Mouse (Mus musculus): ENCODE results near the gene Tmem132a. TPM values are rescaled to one million over a fixed set of nuclear protein-coding genes. Genes with fewer than 3 reads are reported as not detected.

Tmem132a gene
- polyA plus RNA-seq (2015; fragmentation: Nextera tagmentation; extraction: Ambion mirVana): 166 and 173 TPM in 2 replicates

DNA sequence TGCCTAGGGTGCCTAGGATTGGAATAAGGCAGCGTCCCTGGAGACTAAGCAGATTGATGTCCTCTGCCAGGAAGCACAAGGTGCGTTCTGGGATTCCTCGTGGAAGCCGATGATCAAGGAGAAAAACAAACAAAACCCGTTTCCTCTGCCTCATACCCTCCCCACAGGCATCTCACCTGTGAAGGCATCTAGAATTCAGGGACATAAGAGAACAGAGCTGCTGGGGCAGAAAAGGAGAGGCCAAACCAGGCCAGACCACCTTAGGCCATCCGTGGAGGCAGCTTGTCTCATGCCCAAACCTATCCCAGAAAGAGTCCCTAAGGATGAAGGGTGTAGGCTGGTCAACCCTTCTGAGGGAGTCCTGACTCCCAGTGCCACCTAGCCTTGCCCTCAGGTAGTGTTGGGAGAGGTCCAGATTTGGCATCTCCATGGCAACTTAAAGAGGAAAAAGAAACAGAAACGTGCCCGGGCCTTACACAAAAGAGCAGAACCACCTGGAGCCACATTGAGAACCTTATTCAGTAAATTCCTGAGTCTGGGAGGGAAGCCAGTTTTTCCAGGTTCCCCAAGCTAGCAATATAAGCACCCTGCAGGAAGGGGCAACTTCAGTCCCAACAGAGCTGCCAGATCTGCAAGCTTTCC lies at the start of gene Tmem132a:
Gene Tmem132a, minus strand, starts transcription at position 55 of the 642 bp plus-strand sequence.
- Histone ChIP-seq H3K36me3 (peaks cover 43% of the 10 kb centered on the region), H3K4me3 (peak within 1 kb of the TSS; percentile 97), H3K9me3 (no peaks in the 10 kb centered on the region), H3K4me2 (replicated peaks) (peak within 1 kb of the TSS; percentile 85), H3K9ac (replicated peaks) (peak within 1 kb of the TSS; percentile 100), H3K27ac (replicated peaks) (peak within 1 kb of the TSS; percentile 96), H3K27me3 (no peaks in the 10 kb centered on the region), H3K4me1 (peaks cover 28% of the 10 kb centered on the region)
- peak; percentile 30 for ATAC-seq (replicated peaks)
- WGBS: 1% methylated on average over 8 of the region's 8 CpGs

DNA sequence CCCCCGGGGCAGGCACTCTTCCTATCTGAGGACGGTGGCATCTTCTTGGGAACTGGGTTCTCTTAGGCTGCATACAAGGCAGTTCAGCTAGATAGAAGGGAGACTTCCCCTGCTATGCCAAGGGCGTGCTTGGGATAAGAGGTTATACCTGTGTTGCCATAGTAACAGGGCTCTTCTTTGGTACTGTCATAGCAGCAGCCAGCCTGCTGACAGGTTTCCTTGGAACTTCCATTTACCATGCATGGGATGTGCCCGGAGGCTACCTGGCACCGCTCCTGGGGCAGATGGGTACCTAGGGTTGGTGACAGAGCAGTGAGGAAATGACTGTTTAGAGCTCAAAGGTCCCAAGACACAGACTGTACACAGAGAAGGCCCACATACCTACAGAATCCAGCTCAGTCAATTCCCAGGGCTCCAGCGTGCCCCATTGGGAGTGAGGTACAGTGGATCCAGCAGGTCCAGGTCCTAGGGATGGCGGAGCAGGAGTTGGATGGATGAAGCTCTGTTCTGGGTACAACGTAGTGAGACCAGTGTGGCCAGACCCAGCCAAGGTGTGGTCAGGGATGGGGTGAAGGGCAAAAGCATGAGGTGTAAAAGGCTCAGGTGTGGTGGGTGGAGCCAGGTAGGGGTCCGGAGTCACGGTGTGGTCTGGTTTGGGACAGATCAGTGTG lies 48.7 kb upstream of the Tmem132a start:
- Histone ChIP-seq H3K36me3 (no peaks in the 10 kb centered on the region), H3K27me3 (no peaks in the 10 kb centered on the region), H3K4me2 (replicated peaks) (no peak overlapping the region), H3K9ac (replicated peaks) (no peak overlapping the region), H3K27ac (replicated peaks) (no peak overlapping the region), H3K4me3 (no peak overlapping the region), H3K4me1 (no peaks in the 10 kb centered on the region), H3K9me3 (no peaks in the 10 kb centered on the region)
- ATAC-seq (replicated peaks): peak; percentile 35; the same call in 1 of the 2 replicates
- 88% methylated on average over 10 of the region's 10 CpGs for WGBS

DNA sequence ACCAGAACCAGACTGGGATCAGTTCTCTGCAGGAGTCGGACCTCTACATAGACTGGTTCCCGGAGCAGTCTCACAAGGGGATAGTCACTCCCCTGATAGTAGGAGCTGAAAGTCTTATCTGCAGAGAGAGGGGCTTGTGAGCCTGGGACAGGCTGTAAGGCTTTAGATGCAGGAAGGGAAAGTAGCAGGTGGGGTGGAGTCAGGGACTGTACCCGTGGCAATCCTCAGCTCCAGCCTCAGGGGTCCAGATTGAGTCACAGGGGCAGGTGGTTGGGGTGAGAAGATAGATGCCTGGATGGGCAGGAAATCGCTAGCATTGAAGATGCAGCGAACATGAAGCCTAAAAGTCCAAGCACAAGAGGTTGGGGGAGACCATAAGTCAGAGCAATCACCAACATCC lies 46.8 kb upstream of the Tmem132a start:
- ATAC-seq (replicated peaks): no peak
- H3K4me1 ChIP-seq: no peaks in the 10 kb centered on the region
- WGBS: 70% methylated on average over 5 of the region's 5 CpGs
- no peaks in the 10 kb centered on the region for H3K9me3 ChIP-seq
- H3K27ac ChIP-seq (replicated peaks): no peak overlapping the region
- no peaks in the 10 kb centered on the region for H3K36me3 ChIP-seq
- no peak overlapping the region for H3K4me3 ChIP-seq
- no peaks in the 10 kb centered on the region for H3K27me3 ChIP-seq
- H3K9ac ChIP-seq (replicated peaks): no peak overlapping the region
- no peak overlapping the region for H3K4me2 ChIP-seq (replicated peaks)

DNA sequence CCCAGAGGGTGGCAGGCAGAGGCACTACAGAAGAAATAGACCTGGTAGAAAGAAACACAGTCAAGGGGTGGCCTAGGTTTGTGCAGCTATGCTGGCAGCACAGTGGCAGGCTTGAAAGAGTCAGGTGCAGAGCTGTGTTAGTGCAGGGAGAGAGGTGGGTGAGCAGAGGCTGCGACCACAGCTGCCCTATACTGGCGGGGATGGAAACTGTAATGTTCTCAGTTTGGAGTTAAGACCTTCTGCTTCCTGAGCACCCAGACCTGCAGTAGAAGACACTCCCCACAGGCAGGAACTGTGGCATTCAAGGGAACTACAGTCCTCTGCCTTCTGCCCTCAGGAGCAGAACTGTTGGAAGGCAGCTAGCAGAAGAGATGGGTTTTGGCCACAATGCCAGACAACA lies 45.1 kb upstream of the Tmem132a start:
- Histone ChIP-seq H3K4me2 (replicated peaks) (no peak overlapping the region), H3K36me3 (no peaks in the 10 kb centered on the region), H3K27me3 (no peaks in the 10 kb centered on the region), H3K9ac (replicated peaks) (no peak overlapping the region), H3K9me3 (no peaks in the 10 kb centered on the region), H3K4me3 (no peak overlapping the region), H3K27ac (replicated peaks) (no peak overlapping the region), H3K4me1 (no peaks in the 10 kb centered on the region)
- 78% methylated on average over 2 of the region's 2 CpGs for WGBS
- no peak for ATAC-seq (replicated peaks)

DNA sequence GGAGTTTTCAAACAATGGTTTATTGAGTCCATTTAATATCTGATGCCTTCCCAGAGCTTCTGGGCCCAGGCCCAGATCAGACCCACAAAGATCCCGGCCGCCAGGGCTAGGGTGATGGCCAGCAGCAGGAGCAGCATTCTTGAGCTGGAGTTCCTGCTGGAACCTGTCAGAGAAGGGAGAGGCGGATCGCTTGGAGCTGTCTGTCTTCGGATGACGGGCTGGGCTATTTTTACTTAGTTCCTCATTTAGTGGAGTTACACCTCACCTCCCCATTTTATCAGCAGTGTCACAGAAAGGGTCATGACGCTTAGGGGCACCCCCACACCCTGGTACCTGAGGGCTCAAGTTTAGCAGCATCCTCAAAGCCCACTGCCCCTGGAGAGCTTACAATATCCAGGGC lies 44.6 kb upstream of the Tmem132a start:
- Histone ChIP-seq H3K4me2 (replicated peaks) (no peak overlapping the region), H3K36me3 (no peaks in the 10 kb centered on the region), H3K27ac (replicated peaks) (no peak overlapping the region), H3K4me3 (no peak overlapping the region), H3K27me3 (no peaks in the 10 kb centered on the region), H3K9me3 (no peaks in the 10 kb centered on the region), H3K9ac (replicated peaks) (no peak overlapping the region), H3K4me1 (no peaks in the 10 kb centered on the region)
- no peak for ATAC-seq (replicated peaks)
- WGBS: 79% methylated on average over 7 of the region's 7 CpGs

DNA sequence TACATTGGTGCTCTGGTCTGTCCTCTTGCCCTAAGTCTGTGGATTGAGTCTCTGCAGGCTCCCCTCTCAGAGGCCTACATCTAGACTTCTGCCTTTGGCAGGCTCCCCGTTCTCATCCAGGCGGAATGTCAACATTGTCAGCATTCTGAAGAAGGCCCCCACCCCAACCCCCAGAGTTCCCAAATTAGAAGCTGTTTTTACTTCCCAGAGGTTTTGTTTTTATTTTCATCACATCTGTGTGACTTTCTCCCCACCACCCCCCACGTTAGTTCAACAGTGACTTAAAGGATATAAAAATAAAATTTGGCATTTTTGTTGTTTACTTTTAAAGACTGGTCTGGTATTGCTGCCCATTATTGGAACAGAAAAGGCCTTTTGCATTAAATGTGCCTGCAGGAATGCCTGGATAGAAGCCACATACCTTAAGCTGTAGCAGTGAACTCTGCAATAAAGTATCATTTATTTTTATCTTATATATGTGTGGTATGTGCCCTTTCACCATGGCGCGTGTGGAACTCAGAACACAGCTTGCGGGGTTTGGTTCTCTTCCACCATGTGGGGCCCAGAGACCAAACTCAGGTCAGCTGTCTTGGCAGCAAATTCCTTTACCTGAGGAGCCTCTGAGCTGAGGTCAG lies 39.5 kb upstream of the Tmem132a start:
- WGBS: 83% methylated on average over 6 of the region's 6 CpGs
- no peak for ATAC-seq (replicated peaks)
- no peaks in the 10 kb centered on the region for H3K27me3 ChIP-seq
- H3K9me3 ChIP-seq: no peaks in the 10 kb centered on the region
- no peak overlapping the region for H3K9ac ChIP-seq (replicated peaks)
- no peak overlapping the region for H3K4me2 ChIP-seq (replicated peaks)
- no peak overlapping the region for H3K27ac ChIP-seq (replicated peaks)
- peaks cover 27% of the 10 kb centered on the region for H3K36me3 ChIP-seq
- no peaks in the 10 kb centered on the region for H3K4me1 ChIP-seq
- H3K4me3 ChIP-seq: no peak overlapping the region

DNA sequence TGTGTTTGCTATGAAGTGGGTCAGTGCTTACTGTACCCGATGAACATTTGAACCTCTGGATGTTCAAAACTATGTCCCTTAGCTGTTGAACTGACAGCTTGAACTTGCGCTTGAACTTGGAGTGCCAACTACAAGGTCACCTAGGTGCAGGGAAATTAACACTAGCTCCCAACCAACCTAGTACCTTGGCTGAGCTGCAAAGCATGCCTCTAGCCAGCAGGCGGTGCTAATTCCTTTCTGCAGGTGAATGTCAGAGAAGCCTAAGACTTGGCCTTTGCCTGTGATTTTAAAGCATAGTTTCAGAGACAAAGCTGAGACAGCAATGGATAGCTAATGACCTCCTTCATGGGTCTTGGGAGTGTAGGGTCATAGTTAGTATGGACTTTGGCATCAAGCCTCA lies 38.2 kb upstream of the Tmem132a start:
- Histone ChIP-seq H3K27me3 (no peaks in the 10 kb centered on the region), H3K4me2 (replicated peaks) (no peak overlapping the region), H3K9me3 (no peaks in the 10 kb centered on the region), H3K4me1 (no peaks in the 10 kb centered on the region), H3K9ac (replicated peaks) (no peak overlapping the region), H3K36me3 (peaks cover 40% of the 10 kb centered on the region), H3K27ac (replicated peaks) (no peak overlapping the region), H3K4me3 (no peak overlapping the region)
- ATAC-seq (replicated peaks): peak; percentile 57
- 59% methylated on average over 3 of the region's 3 CpGs for WGBS

DNA sequence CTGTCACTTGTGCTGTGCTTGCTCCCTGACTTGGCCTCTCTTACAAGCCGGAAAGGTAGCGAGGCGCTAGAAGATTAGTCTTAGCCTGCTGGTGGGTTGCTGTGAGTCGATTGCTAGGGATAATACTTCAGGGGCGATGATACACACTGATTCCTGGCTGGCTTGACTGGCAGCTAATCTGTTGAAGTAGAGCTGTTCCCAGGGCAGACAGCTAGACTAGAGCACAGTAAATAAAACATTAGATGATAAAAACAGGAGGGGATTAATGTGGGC lies 35.9 kb upstream of the Tmem132a start:
- WGBS: 86% methylated on average over 5 of the region's 5 CpGs
- no peak overlapping the region for H3K27ac ChIP-seq (replicated peaks)

DNA sequence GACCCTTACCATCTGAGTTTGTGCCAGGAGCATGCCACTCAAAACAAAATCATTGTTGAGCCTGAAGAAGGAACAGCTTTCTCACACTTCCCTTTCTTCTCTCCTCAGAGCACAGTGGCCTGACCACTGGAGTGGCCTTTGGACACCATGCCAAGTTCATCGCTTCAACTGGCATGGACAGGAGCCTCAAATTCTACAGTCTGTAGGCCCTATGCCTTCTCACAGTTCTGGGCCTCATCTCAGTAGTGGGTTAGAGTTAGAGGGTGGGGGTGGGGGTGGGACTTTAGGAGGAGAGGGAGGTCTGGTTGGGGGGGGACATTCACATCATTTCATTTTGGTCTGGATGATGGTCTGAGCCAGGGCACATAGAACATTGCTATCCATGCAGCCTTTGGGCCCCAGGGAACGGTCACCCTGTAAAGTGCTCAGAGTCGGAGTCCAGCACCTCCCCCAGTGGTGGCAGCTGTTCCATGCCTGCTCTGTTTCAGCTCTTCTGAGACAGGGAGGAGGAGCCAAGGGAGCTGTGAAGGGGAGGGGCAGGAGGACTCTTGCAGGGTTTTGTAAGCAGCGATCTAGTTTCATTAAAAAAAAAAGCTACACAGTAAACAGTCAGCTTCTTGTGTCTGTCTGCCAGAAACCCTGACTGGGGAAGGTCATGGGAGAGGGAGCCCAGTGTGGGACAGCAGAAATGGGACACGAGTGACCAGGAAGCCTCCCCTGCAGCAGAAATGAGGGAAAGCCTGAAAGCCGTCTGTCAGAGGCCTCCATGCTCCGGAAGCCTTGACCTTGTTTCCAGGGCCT lies 35.4 kb upstream of the Tmem132a start:
- H3K9me3 ChIP-seq: no peaks in the 10 kb centered on the region
- H3K4me2 ChIP-seq (replicated peaks): no peak overlapping the region
- ATAC-seq (replicated peaks): no peak; the same call in 1 of the 2 replicates
- no peaks in the 10 kb centered on the region for H3K4me1 ChIP-seq
- peaks cover 68% of the 10 kb centered on the region for H3K36me3 ChIP-seq
- no peak overlapping the region for H3K9ac ChIP-seq (replicated peaks)
- WGBS: 67% methylated on average over 7 of the region's 7 CpGs
- H3K4me3 ChIP-seq: no peak overlapping the region
- H3K27ac ChIP-seq (replicated peaks): no peak overlapping the region
- no peaks in the 10 kb centered on the region for H3K27me3 ChIP-seq

More for the DNA sequence above, 35.9 kb upstream of the Tmem132a start:
- H3K27me3 ChIP-seq: no peaks in the 10 kb centered on the region
- H3K4me2 ChIP-seq (replicated peaks): no peak overlapping the region
- no peak overlapping the region for H3K9ac ChIP-seq (replicated peaks)
- peaks cover 62% of the 10 kb centered on the region for H3K36me3 ChIP-seq
- no peak for ATAC-seq (replicated peaks)
- H3K4me3 ChIP-seq: no peak overlapping the region
- no peaks in the 10 kb centered on the region for H3K4me1 ChIP-seq
- no peaks in the 10 kb centered on the region for H3K9me3 ChIP-seq

DNA sequence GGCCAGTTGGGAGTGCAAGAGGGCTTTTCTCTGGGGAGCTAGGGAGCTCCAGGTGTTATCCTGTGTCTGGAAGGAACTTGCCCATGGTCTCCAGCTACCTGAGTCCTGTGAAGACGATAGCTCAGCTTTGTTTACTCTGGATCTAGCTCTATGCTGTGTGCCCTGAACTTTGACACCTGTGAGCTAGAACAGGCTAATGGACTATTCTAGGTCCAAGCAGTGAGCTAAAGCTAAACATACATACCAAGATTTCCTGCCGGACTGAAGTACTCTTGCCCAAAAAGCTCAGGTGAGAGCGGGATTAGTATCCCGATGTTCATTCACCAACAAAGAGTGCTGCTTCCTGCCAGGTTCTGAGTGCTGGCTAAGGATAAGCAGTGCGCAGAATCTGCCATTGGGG lies 34.8 kb upstream of the Tmem132a start:
- H3K4me2 ChIP-seq (replicated peaks): no peak overlapping the region
- no peaks in the 10 kb centered on the region for H3K4me1 ChIP-seq
- no peak overlapping the region for H3K9ac ChIP-seq (replicated peaks)
- H3K27me3 ChIP-seq: no peaks in the 10 kb centered on the region
- no peak overlapping the region for H3K27ac ChIP-seq (replicated peaks)
- peaks cover 74% of the 10 kb centered on the region for H3K36me3 ChIP-seq
- 93% methylated on average over 5 of the region's 5 CpGs for WGBS
- no peak overlapping the region for H3K4me3 ChIP-seq
- H3K9me3 ChIP-seq: no peaks in the 10 kb centered on the region
- ATAC-seq (replicated peaks): no peak

DNA sequence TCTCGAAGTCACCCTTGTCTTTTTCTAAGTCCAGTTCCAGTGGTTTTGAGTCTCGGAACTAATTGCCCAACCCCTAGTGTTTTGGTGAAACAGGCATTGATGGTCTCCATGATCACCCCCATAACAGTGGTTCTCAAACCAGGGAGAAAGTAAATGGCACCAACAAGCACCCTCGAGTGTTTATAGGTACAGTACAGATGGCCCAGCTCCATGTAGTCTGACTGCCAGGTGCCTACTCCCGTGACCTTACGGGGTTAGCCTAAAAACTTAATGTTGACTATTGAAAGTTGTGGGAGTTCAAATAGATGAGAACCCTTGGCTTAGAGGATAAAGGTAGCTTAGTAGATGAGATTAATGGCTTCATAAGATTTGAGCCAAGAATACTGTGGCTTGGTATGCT lies 31.3 kb upstream of the Tmem132a start:
- WGBS: 92% methylated on average over 5 of the region's 5 CpGs
- ATAC-seq (replicated peaks): no peak
- H3K4me3 ChIP-seq: no peak overlapping the region

DNA sequence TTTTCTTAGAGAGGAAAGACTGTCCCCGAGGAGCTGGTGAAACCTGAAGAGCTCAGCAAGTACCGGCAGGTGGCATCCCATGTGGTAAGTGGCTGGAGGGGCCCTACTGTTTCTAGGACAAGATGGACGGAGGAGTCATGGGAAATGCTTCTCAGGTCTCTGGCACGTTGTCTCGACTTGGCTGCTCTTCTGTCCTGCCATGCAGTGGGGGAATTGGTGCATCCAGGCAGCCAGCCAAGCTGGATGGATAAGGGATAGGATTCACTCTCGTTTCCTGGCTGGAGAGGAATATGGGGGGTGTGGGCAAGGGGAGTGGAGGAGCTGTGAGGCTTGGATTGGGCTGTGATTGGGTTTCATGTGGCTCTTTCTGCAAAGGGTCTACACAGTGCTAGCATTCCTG lies 30.6 kb upstream of the Tmem132a start:
- Histone ChIP-seq H3K27ac (replicated peaks) (no peak overlapping the region), H3K9ac (replicated peaks) (no peak overlapping the region), H3K4me2 (replicated peaks) (no peak overlapping the region), H3K9me3 (no peaks in the 10 kb centered on the region), H3K4me1 (peaks cover 19% of the 10 kb centered on the region), H3K4me3 (no peak overlapping the region), H3K27me3 (no peaks in the 10 kb centered on the region), H3K36me3 (peaks cover 75% of the 10 kb centered on the region)
- ATAC-seq (replicated peaks): no peak
- 78% methylated on average over 6 of the region's 6 CpGs for WGBS

More for the DNA sequence above, 31.3 kb upstream of the Tmem132a start:
- H3K4me2 ChIP-seq (replicated peaks): no peak overlapping the region
- H3K9ac ChIP-seq (replicated peaks): no peak overlapping the region
- H3K27ac ChIP-seq (replicated peaks): no peak overlapping the region
- H3K9me3 ChIP-seq: no peaks in the 10 kb centered on the region
- peaks cover 82% of the 10 kb centered on the region for H3K36me3 ChIP-seq
- H3K4me1 ChIP-seq: peaks cover 14% of the 10 kb centered on the region
- H3K27me3 ChIP-seq: no peaks in the 10 kb centered on the region
